Mouse (Mus musculus) hindbrain, postnatal 0 days (tissue): ENCODE measurements around the gene Mphosph9. TPM values are rescaled to one million over a fixed set of nuclear protein-coding genes. Genes with fewer than 3 reads are reported as not detected.
"Not testable (repeated sequence)": the region's sequence is repeated elsewhere in the genome, so short reads cannot be mapped to it uniquely, and the experiment has no call there.

Experiments used
- ATAC-seq: fragments of 200-750 bp; cut with Nextera tagmentation; 2 replicates; pipeline ENCODE4 v1.8.0; 2017; ENCODE audit warnings: mild to moderate bottlenecking, moderate TSS enrichment, moderate library complexity
- DNase-seq: peaks from one replicate; pipeline ENCODE4 v3.0.0-alpha.2; 2015; ENCODE audit warnings: low spot score
- H3K27ac ChIP-seq: fragments of 300-500 bp; sonication (generic); 2 replicates; pipeline ENCODE4 v1.5.1; 2014; ENCODE audit warnings: mild to moderate bottlenecking
- H3K27me3 ChIP-seq: fragments of 300-500 bp; sonication (generic); 2 replicates; pipeline ENCODE4 v1.6.1; 2014; ENCODE audit warnings: low read length, mixed read lengths; ENCODE audit not compliant: insufficient read depth
- H3K36me3 ChIP-seq: fragments of 300-500 bp; sonication (generic); 2 replicates; pipeline ENCODE4 v1.6.1; 2014; ENCODE audit warnings: low read length, mixed read lengths; ENCODE audit not compliant: insufficient read depth
- H3K4me1 ChIP-seq: fragments of 300-500 bp; sonication (generic); 2 replicates; pipeline ENCODE4 v1.6.1; 2014; ENCODE audit warnings: antibody characterized with exemption, low read length, mixed read lengths; ENCODE audit not compliant: insufficient read depth
- H3K4me2 ChIP-seq: fragments of 300-500 bp; sonication (generic); 2 replicates; pipeline ENCODE4 v1.6.1; 2014; ENCODE audit warnings: low read depth, mild to moderate bottlenecking, low read length, moderate library complexity, mixed read lengths
- H3K4me3 ChIP-seq: fragments of 300-500 bp; sonication (generic); 2 replicates; pipeline ENCODE4 v1.5.1; 2014; ENCODE audit warnings: low read length
- H3K9ac ChIP-seq: fragments of 300-500 bp; sonication (generic); replicated peaks from 2 replicates; pipeline ENCODE4 v1.6.1; 2014; ENCODE audit warnings: mild to moderate bottlenecking, low read length, moderate library complexity, mixed read lengths
- H3K9me3 ChIP-seq: fragments of 300-500 bp; sonication (generic); 2 replicates; pipeline ENCODE4 v1.6.1; 2016; ENCODE audit warnings: low read length, mixed read lengths
- CTCF ChIP-seq: IDR thresholded peaks from 2 replicates; pipeline ENCODE4 v1.5.1; 2016; ENCODE audit warnings: antibody characterized with exemption, control low read depth, low read depth
- WGBS: fragments of 180-500 bp; shearing (Covaris S2); extraction: QIAGEN DNeasy Blood & Tissue Kit; methylation state at CpG from one replicate; pipeline ENCODE4 v1.1.7; 2014; 5-methylcytosine and 5-hydroxymethylcytosine counted together
- polyA plus RNA-seq: library from polyadenylated mRNA; unstranded; fragments of >200 nt; fragmentation: Nextera tagmentation; extraction: Ambion mirVana; gene quantifications from 2 replicates; pipeline ENCODE4 v1.2.1, GENCODE M21; 2015
- total RNA-seq: library from RNA; depleted of rRNA; stranded (reverse); fragments of >200 nt; gene quantifications from 2 replicates; pipeline ENCODE4 v1.2.3, GENCODE M21; 2014

Gene Mphosph9
- total and polyA plus RNA-seq, 2 experiments from 2014 or later, result 9.2 to 20.7 TPM

DNA sequence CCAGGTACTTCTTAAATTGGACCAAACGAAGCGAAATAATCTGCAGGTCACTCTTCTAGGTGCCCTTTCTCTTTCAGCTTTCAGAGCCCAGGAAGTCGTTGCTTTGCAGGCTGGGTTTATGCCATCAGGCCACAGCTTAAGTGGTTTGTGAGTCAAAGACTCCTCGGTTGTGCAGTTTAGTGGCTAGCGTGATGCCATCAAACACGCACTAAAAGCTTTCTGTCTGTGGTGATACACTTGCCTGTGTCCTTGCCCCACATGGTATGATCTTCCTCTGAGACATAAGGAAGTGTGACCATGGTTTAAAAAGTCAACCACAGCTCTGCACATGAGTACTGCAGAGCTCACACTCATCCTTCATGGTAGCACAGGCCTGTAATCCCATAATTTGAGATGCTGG is 2.3 kb upstream of the Mphosph9 start:
- DNase-seq, result no peak
- H3K27ac ChIP-seq, result no peak overlapping the region
- WGBS, result 90% methylated on average over 6 of the region's 6 CpGs
- H3K9me3 ChIP-seq, result no peaks in the 10 kb centered on the region
- H3K4me3 ChIP-seq, result no peak overlapping the region
- no peak overlapping the region for H3K9ac ChIP-seq
- no peaks in the 10 kb centered on the region for H3K36me3 ChIP-seq
- no peak overlapping the region for H3K4me2 ChIP-seq
- H3K27me3 ChIP-seq, result no peaks in the 10 kb centered on the region
- 0 out of 2 replicates have a peak, but pooled peaks cover 4% of the 10 kb centered on the region for H3K4me1 ChIP-seq
- TF ChIP-seq CTCF, result no peak
- no peak for ATAC-seq

DNA sequence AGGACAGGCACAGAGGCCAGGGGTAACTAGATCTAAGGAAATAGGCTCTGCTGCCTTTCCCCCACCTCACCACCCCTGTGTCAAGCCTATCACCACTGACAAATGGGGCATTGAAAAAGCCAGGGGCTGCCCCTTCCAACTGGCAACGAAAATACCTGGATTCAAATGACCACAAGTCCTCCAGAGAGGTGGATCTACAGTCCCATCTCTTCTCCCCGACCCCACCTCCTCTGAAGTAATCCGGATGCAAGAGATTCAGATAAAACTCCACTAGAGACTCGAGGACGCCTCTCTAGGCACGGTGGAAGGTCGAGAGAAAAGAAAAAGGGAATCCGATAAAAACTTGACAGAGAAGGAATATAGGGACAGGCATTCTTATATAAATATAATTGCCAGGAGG is 943 bp downstream of the Mphosph9 start:
- Histone ChIP-seq H3K27me3 (no peaks in the 10 kb centered on the region), H3K4me2 (peak overlapping the region; percentile 77), H3K9me3 (no peaks in the 10 kb centered on the region), H3K4me3 (peak overlapping the region; percentile 73), H3K27ac (peak overlapping the region; percentile 98; the same call in 1 of the 2 replicates), H3K9ac (peak overlapping the region; percentile 76), H3K36me3 (no peaks in the 10 kb centered on the region), H3K4me1 (0 out of 2 replicates have a peak, but pooled peaks cover 4% of the 10 kb centered on the region)
- no peak for TF ChIP-seq CTCF
- DNase-seq (no peak), ATAC-seq (no peak)
- WGBS, result 1% methylated on average over 8 of the region's 8 CpGs

DNA sequence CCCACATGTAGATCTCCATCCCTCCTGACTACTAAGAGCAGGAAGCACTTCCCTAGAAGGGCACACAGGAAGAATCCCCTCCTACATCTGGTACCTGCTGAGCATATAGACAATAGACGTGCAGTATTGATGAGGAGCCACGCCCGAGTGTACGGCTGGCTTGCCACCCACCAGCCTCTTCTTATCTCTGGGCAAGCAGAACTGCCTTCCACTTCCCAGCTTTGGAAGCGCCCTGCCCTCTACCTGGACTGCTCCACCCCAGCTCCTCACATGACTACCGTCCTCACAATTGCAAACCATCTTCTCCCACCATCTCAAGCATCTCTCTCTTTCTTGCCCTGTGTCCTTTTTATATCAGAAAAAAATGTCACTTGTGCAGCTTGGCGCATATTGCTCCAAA is 10.1 kb downstream of the Mphosph9 start:
- no peak for DNase-seq
- WGBS, result 83% methylated on average over 7 of the region's 7 CpGs
- TF ChIP-seq CTCF, result no peak
- Histone ChIP-seq H3K4me1 (no peaks in the 10 kb centered on the region), H3K36me3 (peaks cover 15% of the 10 kb centered on the region), H3K4me3 (no peak overlapping the region), H3K27ac (no peak overlapping the region), H3K9ac (no peak overlapping the region), H3K27me3 (no peaks in the 10 kb centered on the region), H3K4me2 (no peak overlapping the region), H3K9me3 (no peaks in the 10 kb centered on the region)
- no peak for ATAC-seq

DNA sequence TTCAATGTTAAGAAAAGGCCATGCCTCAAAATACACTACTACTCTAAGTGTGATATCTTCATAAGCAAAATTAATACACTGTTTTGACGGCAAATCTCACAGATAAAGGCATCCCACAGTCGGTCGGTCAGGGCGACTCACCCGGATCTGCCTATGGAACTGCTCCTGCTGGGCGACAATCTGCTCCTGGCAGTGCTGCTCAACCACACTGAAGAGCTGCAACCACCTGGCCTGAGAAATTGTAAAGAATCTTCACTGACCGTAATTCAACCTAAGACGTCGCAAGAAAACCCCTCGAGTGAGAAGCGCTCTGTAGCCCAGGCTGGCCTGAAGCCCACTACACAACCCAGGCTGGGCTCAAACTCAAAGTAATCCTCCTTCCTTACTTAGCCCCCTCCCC is 11.8 kb downstream of the Mphosph9 start:
- Histone ChIP-seq H3K4me2 (no peak overlapping the region), H3K4me3 (no peak overlapping the region), H3K9me3 (no peaks in the 10 kb centered on the region), H3K36me3 (peaks cover 23% of the 10 kb centered on the region), H3K9ac (no peak overlapping the region), H3K4me1 (no peaks in the 10 kb centered on the region), H3K27me3 (no peaks in the 10 kb centered on the region), H3K27ac (no peak overlapping the region)
- no peak for TF ChIP-seq CTCF
- DNase-seq (peak; percentile 24), ATAC-seq (no peak)
- 63% methylated on average over 11 of the region's 11 CpGs for WGBS

DNA sequence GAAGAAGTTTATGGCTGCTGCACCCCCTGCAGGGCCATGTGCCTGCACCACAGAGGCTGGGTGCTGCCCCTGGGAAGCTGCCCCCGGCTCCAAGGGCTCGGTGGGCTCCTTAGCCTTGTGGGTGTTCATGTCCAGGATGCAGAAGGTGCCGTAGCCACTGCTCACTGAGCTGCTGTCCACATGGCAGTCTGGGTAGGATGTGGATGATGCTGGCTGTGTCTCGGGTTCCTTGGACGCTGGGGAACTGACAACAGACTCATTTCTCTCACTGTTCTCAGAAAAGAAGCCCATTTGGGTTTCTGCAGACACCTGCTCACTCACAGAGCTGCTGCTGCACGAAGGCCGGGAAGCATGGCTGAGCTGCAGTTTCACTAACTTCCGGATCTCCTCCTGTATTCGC is 12.3 kb downstream of the Mphosph9 start:
- WGBS, result 78% methylated on average over 9 of the region's 9 CpGs
- Histone ChIP-seq H3K9ac (no peak overlapping the region), H3K4me1 (no peaks in the 10 kb centered on the region), H3K4me3 (no peak overlapping the region), H3K4me2 (no peak overlapping the region), H3K9me3 (no peaks in the 10 kb centered on the region), H3K27ac (no peak overlapping the region), H3K27me3 (no peaks in the 10 kb centered on the region), H3K36me3 (peaks cover 26% of the 10 kb centered on the region)
- TF ChIP-seq CTCF, result no peak
- no peak for DNase-seq
- ATAC-seq, result no peak

DNA sequence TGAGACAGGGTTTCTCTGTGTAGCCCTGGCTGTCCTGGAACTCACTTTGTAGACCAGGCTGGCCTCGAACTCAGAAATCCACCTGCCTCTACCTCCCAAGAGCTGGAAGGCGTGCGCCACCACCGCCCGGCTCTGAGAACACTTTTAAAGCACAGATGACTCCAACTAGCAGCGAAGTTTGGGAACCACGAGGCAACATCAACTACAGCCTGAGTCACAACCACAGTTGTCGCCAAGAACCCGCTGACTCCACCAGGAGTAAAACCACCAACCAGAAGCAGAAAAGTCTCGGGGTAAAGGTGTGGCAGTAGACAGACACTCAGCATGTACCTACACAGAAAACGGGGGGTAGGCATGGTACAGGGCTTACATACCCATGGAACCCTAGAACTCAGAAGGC is 17.7 kb downstream of the Mphosph9 start:
- Histone ChIP-seq H3K9me3 (no peaks in the 10 kb centered on the region), H3K9ac (no peak overlapping the region), H3K27me3 (no peaks in the 10 kb centered on the region), H3K4me1 (no peaks in the 10 kb centered on the region), H3K27ac (no peak overlapping the region), H3K4me3 (no peak overlapping the region), H3K36me3 (peaks cover 45% of the 10 kb centered on the region), H3K4me2 (no peak overlapping the region)
- TF ChIP-seq CTCF, result no peak
- 95% methylated on average over 11 of the region's 11 CpGs for WGBS
- ATAC-seq (no peak), DNase-seq (no peak)

DNA sequence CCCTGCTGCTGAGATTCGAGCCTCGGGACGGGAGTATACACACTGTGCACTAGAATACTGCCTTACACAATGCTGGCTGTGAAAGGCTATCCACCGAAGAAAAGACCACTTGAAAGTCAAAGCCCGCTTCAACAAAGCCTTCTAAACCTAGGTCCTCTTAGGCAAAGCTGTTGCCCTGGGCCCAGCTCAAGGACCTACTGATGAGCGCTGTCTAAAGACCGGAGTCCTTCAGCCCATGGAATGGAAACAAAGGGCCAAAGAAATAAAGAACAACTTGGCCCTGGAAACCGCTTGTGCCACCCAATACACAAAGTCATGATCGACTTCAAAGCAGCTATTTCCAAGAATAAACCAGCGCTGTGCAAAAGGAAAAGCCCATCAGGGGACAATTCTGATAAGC is 18.6 kb downstream of the Mphosph9 start:
- Histone ChIP-seq H3K36me3 (peaks cover 42% of the 10 kb centered on the region), H3K27me3 (no peaks in the 10 kb centered on the region), H3K4me3 (no peak overlapping the region), H3K9ac (no peak overlapping the region), H3K9me3 (no peaks in the 10 kb centered on the region), H3K4me1 (no peaks in the 10 kb centered on the region), H3K27ac (no peak overlapping the region), H3K4me2 (no peak overlapping the region)
- DNase-seq (no peak), ATAC-seq (no peak)
- WGBS, result 71% methylated on average over 10 of the region's 10 CpGs
- TF ChIP-seq CTCF, result no peak

DNA sequence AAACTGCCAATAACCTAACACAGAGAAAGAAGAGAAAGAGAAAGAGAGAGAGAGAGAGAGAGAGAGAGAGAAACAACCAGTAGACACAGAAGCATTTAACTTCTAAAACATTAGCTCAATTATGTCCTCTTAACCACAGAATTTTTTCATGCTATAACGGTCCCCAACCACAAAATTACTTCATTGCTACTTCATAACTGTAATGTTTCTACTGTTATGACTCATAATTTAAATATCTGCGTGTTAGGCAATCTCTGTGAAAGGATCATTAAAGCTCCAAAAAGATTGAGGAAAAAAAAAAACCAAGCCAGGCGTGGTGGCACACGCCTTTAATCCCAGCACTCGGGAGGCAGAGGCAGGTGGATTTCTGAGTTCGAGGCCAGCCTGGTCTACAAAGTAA is 24.9 kb downstream of the Mphosph9 start:
- WGBS, result 97% methylated on average over 6 of the region's 6 CpGs
- peaks cover 38% of the 10 kb centered on the region for H3K36me3 ChIP-seq
- H3K4me1 ChIP-seq, result not testable (repeated sequence)

More for the DNA sequence above, 24.9 kb downstream of the Mphosph9 start:
- not testable (repeated sequence) for H3K9me3 ChIP-seq, H3K27me3 ChIP-seq, ATAC-seq, DNase-seq, H3K9ac ChIP-seq, H3K27ac ChIP-seq, H3K4me2 ChIP-seq, H3K4me3 ChIP-seq
